Comparison of ENCODE assay signal across 29 mouse cellular contexts in genomic region chr19:8431051-8431662, GRCm38 (mm10). TPM values are rescaled to one million over a fixed set of nuclear protein-coding genes. Genes with fewer than 3 reads are reported as not detected.
A peak's percentile ranks its signal among the peaks of the same experiment; 100 is the strongest.
DNase-seq lines count a peak whose midpoint lies in the region; ATAC-seq and TF ChIP-seq lines count a peak whose summit lies in the region.
"Had no signal": no experiment of that assay in that cellular context is flagged by ENCODE, and none has a peak within 500 bp of the region (broad histone marks: within the 10 kb centered on the region; RNA-seq: fewer than 3 reads in every experiment).

No protein-coding gene starts in this region.

- WGBS in lung, embryonic 14.5 days: 73% methylated on average over 5 of the region's 5 CpGs
- 55% methylated on average over 5 of the region's 5 CpGs for WGBS in lung, postnatal 0 days

- H3K4me3 ChIP-seq in lung, embryonic 14.5 days (ENCODE audit: low read depth, low read length): no peak overlapping the region
- no peak overlapping the region for H3K4me3 ChIP-seq in lung, postnatal 0 days (ENCODE audit: low read depth, low read length)
- H3K4me3 ChIP-seq: embryonic facial prominence, embryonic 10.5 days; embryonic facial prominence, embryonic 13.5 days; erythroblast, embryonic 14.5 days; forebrain, embryonic 12.5 days; forebrain, embryonic 15.5 days; heart, adult 2 months; hindbrain, embryonic 12.5 days had no signal

- no peaks in the 10 kb centered on the region for H3K4me1 ChIP-seq in lung, embryonic 14.5 days (ENCODE audit: insufficient read depth)
- no peaks in the 10 kb centered on the region for H3K4me1 ChIP-seq in lung, postnatal 0 days (ENCODE audit: insufficient read depth, low read depth, low read length)
- H3K4me1 ChIP-seq: embryonic facial prominence, embryonic 10.5 days; embryonic facial prominence, embryonic 13.5 days; forebrain, embryonic 12.5 days; forebrain, embryonic 15.5 days; hindbrain, embryonic 12.5 days had no signal

- no peak overlapping the region for H3K4me2 ChIP-seq in lung, embryonic 14.5 days
- no peak overlapping the region for H3K4me2 ChIP-seq in lung, postnatal 0 days (replicated peaks; ENCODE audit: low read depth, low read length)
- H3K4me2 ChIP-seq: embryonic facial prominence, embryonic 13.5 days; forebrain, embryonic 12.5 days; forebrain, embryonic 15.5 days; heart, embryonic 11.5 days; hindbrain, embryonic 12.5 days had no signal

- DNase-seq in heart, adult 11 months: peak; percentile 2
- DNase-seq in heart, adult 9 months (ENCODE audit: low spot score in 2 of 2): no peak
- peak; percentile 5 to 10 for DNase-seq in kidney, postnatal 36 days
- no peak for DNase-seq in kidney, postnatal 4 days
- peak; percentile 61 for DNase-seq in lung, embryonic 14.5 days
- no peak for DNase-seq in lung, postnatal 25 days (ENCODE audit: low spot score)
- peak; percentile 20 for DNase-seq in lung, postnatal 0 days (ENCODE audit: low spot score)
- DNase-seq in lung, adult 18-20 months: no peak
- DNase-seq: adrenal gland, adult 8-10 months; adrenal gland, postnatal 25 days; cerebellum, adult 11-12 months; cerebellum, adult 8-10 months; cerebellum, postnatal 10 days; cerebellum, postnatal 36 days; embryo, embryonic 11 days; gastrocnemius, postnatal 25 days; heart, adult 2 months had no signal

- TF ChIP-seq EP300 in lung, postnatal 0 days (IDR thresholded peaks at IDR 0.05): no peak

- no peak for ATAC-seq in lung, embryonic 14.5 days (ENCODE audit: insufficient read depth)
- no peak for ATAC-seq in lung, postnatal 0 days
- ATAC-seq: activated CD4-positive, CD25-positive, alpha-beta regulatory T cell, adult 4 months; forebrain, embryonic 15.5 days had no signal

- no peaks in the 10 kb centered on the region for H3K36me3 ChIP-seq in lung, embryonic 14.5 days (ENCODE audit: insufficient read depth)
- no peaks in the 10 kb centered on the region for H3K36me3 ChIP-seq in lung, postnatal 0 days (ENCODE audit: insufficient read depth, low read length)
- H3K36me3 ChIP-seq: embryonic facial prominence, embryonic 10.5 days; embryonic facial prominence, embryonic 13.5 days; forebrain, embryonic 12.5 days; forebrain, embryonic 15.5 days; hindbrain, embryonic 12.5 days had no signal

- H3K27me3 ChIP-seq in lung, embryonic 14.5 days (ENCODE audit: insufficient read depth, low read length): no peaks in the 10 kb centered on the region
- H3K27me3 ChIP-seq in lung, postnatal 0 days (replicated peaks; ENCODE audit: insufficient read depth, low read length): no peaks in the 10 kb centered on the region
- H3K27me3 ChIP-seq: embryonic facial prominence, embryonic 13.5 days; forebrain, embryonic 12.5 days; forebrain, embryonic 15.5 days; hindbrain, embryonic 12.5 days had no signal

- H3K27ac ChIP-seq in lung, embryonic 14.5 days (ENCODE audit: low read depth): no peak overlapping the region
- no peak overlapping the region for H3K27ac ChIP-seq in lung, postnatal 0 days (ENCODE audit: low read length)
- H3K27ac ChIP-seq: embryonic facial prominence, embryonic 10.5 days; embryonic facial prominence, embryonic 13.5 days; forebrain, embryonic 12.5 days; forebrain, embryonic 15.5 days; heart, adult 2 months; hindbrain, embryonic 12.5 days had no signal

- TF ChIP-seq CTCF in lung, embryonic 14.5 days (IDR thresholded peaks at IDR 0.05; ENCODE audit: low read depth): no peak
- no peak for TF ChIP-seq CTCF in lung, postnatal 0 days (IDR thresholded peaks at IDR 0.05)

- H3K9ac ChIP-seq in lung, embryonic 14.5 days: no peak overlapping the region
- no peak overlapping the region for H3K9ac ChIP-seq in lung, postnatal 0 days (replicated peaks; ENCODE audit: low read depth)
- H3K9ac ChIP-seq: embryonic facial prominence, embryonic 13.5 days; forebrain, embryonic 12.5 days; forebrain, embryonic 15.5 days; hindbrain, embryonic 12.5 days had no signal

- no peaks in the 10 kb centered on the region for H3K9me3 ChIP-seq in lung, embryonic 14.5 days (ENCODE audit: low read depth, low read length)
- no peaks in the 10 kb centered on the region for H3K9me3 ChIP-seq in lung, postnatal 0 days (ENCODE audit: low read length)
- H3K9me3 ChIP-seq: embryonic facial prominence, embryonic 13.5 days; forebrain, embryonic 15.5 days had no signal

RNA-seq across cellular contexts. Expression of gene Slc22a30, which starts 26.2 kb away (rescaled TPM):
- polyA plus RNA-seq in lung, embryonic 14.5 days (2014; fragmentation: Nextera tagmentation; extraction: Ambion mirVana): not detected in 2 replicates
- not detected in 2 replicates for polyA plus RNA-seq in lung, postnatal 0 days (2015; fragmentation: Nextera tagmentation; extraction: Ambion mirVana)
- polyA plus RNA-seq: activated CD4-positive, CD25-positive, alpha-beta regulatory T cell, adult 4 months; brain, embryonic 14.5 days; embryonic facial prominence, embryonic 10.5 days; embryonic facial prominence, embryonic 13.5 days; erythroblast, embryonic 14.5 days; forebrain, embryonic 12.5 days; forebrain, embryonic 15.5 days; gonadal fat pad, adult 2 months; heart, adult 2 months; heart, embryonic 11.5 days; heart, embryonic 14.5 days; heart, postnatal 0 days; hindbrain, embryonic 12.5 days had no signal

Comparison
In these comparisons a context has a peak if more than half of its experiments do, and no peak if none do; other contexts are left out.
1. DNase-seq: peak in heart, adult 11 months (single experiment), kidney, postnatal 36 days (2 of 2), lung, embryonic 14.5 days (single experiment) and lung, postnatal 0 days (single experiment); none in heart, adult 9 months (0 of 2), kidney, postnatal 4 days (0 of 2), lung, postnatal 25 days (single experiment) and lung, adult 18-20 months (0 of 2).